Mouse (Mus musculus): ENCODE measurements around the gene H2-M10.3.
"Not testable (repeated sequence)": the region's sequence is repeated elsewhere in the genome, so short reads cannot be mapped to it uniquely, and the experiment has no call there.

Gene H2-M10.3

DNA sequence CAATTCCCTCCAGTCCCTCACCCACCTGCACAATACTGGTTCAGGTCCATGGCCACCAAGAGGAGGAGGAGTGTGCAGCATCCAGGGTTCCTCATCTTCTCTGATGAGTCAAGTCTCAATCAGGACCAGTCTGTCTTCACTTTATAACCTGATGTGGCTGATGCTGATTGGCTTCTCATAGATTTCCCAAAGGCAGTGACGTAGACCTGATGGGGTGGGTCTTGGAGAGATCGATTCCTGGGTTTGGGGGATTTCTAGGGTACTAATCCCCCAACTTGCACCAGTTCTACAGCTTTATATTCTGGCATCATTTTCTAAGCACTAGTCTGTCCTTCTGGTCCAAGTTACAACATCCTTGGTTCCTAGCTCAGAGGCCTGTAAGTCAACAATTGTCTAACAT is at the start of gene H2-M10.3:
H2-M10.3 (minus strand) TSS at position 101 of the 400 bp plus-strand sequence.
- DNase-seq, result not testable (repeated sequence)

DNA sequence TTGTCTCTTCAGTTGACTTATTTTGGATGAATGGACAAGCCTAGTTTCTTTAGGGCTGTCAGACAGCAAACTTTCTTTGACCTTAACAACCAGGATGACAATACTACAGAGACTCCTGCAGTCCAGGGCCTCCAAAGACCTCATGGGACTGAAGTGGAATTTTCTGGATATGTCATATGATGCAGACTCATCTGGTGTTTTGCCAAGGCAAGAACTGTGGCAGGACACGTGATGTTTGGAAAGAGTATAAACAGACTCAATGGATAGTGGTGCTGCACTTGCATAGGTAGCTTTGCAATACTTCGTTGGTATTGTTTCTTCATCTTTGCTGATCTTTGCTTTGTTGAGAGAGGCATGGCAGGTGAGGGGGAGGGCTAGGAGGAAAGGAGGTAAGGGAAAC is 49.2 kb upstream of the H2-M10.3 start:
- DNase-seq, result no peak

DNA sequence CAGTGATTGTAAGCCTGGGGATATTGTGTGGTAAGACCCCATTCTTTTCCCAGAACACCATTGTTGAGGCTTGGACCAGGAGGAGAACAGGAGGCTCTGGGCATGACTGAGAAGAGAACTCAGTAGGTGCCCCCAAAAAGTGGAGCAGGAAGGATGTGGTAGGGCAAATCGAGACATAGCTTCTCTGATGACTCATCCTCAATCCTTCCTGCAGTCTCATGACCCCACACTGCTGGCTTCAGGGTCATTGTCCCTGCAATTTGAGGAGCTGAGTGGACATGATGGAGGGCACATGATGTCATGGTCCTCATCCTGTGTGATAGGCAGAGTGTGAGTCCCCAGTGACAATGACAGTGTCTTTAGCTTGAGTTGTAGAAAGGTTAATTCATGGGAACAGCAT is 47.2 kb upstream of the H2-M10.3 start:
- DNase-seq, result no peak

DNA sequence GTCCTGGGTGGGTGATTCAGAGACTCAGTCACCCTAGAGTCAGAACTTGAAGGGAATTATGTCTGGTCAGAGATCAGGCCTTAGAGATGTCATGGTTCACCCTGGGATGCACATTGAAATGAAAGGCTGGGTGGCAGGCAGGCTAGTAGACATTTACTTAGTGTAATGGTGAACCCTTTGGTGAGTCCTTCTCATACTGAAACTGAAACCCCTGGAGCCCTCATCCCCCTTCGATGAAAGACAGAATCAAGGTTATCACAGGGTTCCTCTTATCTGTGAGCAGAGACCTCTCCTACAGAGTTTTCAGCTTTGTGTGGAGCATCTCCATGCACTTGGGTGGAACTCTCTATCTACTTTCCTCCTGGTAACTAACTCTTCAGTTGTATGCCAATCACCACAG is 46.1 kb upstream of the H2-M10.3 start:
- DNase-seq, result no peak

GRCm38 (mm10) chr17:36389907-36390306 is 21.7 kb upstream of the H2-M10.3 start:
- DNase-seq, result no peak

DNA sequence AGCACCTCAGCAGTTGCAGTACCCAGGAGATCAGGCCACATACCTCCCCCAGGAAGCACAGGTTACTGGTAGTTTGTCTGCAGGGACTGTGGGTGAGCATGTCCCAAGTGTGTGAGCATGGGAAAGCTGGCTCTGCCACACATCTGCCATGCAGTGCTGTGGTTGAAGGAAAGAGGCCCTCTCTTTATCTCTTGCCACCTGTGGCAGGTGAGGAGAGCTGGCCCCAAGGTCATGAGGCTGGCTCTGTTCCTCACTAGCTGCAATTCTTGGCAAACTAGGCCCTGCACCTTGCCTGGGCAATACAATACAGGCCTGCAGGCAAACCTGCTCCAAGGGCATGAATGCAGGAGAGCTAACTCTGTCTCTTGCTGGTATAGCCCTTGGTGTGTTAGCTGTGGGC is 5.8 kb downstream of the H2-M10.3 start:
- not testable (repeated sequence) for DNase-seq

GRCm38 (mm10) chr17:36357512-36357911 is 10.7 kb downstream of the H2-M10.3 start:
- DNase-seq, result peak; percentile 54

DNA sequence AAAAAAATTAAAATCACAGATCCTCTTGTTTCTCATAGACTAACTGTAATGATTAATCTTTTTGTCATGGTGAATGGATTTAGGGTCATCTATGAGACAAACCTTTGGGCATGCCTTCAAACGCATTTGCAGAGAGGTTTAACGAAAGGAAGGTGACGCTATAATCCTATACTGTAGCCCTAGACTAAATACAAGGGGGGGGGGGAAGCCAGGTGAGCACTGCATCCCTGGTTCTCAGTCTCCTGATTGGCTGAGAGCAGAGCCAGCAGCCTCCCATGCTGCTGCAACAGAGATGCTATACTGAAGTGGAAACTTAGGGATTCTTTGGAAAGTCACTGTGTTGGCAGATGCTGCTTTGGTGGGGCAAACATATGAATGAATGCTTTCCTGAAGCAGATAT is 12.5 kb downstream of the H2-M10.3 start:
- no peak for DNase-seq

GRCm38 (mm10) chr17:36355343-36355742 is 12.9 kb downstream of the H2-M10.3 start:
- peak; percentile 68 for DNase-seq

- DNase-seq, result no peak
These were observed 42.2 kb downstream of the H2-M10.3 start, which contains the start of gene H2-M10.1 for GRCm38 (mm10) chr17:36326055-36326454. TSS of gene H2-M10.1 (minus strand) at chr17:36326155.

DNA sequence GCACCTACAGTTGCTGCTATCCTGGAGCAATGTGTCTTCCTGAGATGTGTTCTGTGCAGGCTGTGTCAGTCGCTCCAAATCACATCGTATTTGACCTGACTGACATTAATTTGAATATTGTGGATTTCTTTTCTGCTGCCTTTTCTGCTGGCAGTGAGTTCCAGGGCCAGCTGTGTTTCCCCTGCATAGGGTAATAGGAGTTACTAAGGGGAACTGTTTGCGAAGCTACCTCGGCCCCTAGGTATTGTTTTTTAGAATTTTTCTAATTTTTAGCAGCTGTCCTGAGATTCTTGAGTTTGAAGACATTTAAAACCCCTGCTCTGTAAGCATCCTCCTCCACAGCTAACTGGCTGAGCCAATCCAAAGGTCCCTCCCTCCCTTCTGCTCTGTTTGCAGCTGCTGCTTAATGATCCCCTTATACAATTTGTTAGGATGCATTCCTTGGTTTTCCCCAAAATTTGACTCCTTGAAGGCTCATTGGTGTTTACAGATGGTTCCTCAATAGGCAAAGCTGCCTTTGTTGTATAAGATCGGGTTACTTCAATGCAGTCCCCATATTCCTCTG is 52.4 kb downstream of the H2-M10.3 start:
- DNase-seq, result no peak

- DNase-seq, result peak; percentile 61
These were observed 53.1 kb downstream of the H2-M10.3 start for GRCm38 (mm10) chr17:36315041-36315688.
